Mouse (Mus musculus): ENCODE data around the gene Zdhhc7.

- TF ChIP-seq CTCF (IDR thresholded peaks at IDR 0.05): no peak
- TF ChIP-seq EP300 (IDR thresholded peaks at IDR 0.05): no peak
Observed at GRCm38 (mm10) chr8:120037611-120038010, 63.7 kb downstream of the Zdhhc7 start.

Data from lung, postnatal 0 days (tissue).